Mouse (Mus musculus) limb, embryonic 15.5 days (tissue): ENCODE data around the gene Phf2. TPM values are rescaled to one million over a fixed set of nuclear protein-coding genes. Genes with fewer than 3 reads are reported as not detected.

Experiments
- ATAC-seq: fragments of 200-750 bp; cut with Nextera tagmentation; 2 replicates; pipeline ENCODE4 v1.8.0; 2017; ENCODE audit warnings: low read depth, moderate TSS enrichment; ENCODE audit not compliant: insufficient number of reproducible peaks, low FRiP score, low TSS enrichment
- H3K27ac ChIP-seq: fragments of 300-500 bp; sonication (generic); 2 replicates; pipeline ENCODE4 v1.5.1; 2015; ENCODE audit warnings: moderate library complexity, mild to moderate bottlenecking, inconsistent platforms
- H3K27me3 ChIP-seq: fragments of 300-500 bp; sonication (generic); 2 replicates; pipeline ENCODE4 v1.6.1; 2015; ENCODE audit warnings: inconsistent platforms
- H3K36me3 ChIP-seq: fragments of 300-500 bp; sonication (generic); 2 replicates; pipeline ENCODE4 v1.6.1; 2015; ENCODE audit warnings: inconsistent platforms
- H3K4me1 ChIP-seq: fragments of 300-500 bp; sonication (generic); 2 replicates; pipeline ENCODE4 v1.6.1; 2015; ENCODE audit warnings: inconsistent platforms
- H3K4me2 ChIP-seq: fragments of 300-500 bp; sonication (generic); 2 replicates; pipeline ENCODE4 v1.6.1; 2015; ENCODE audit warnings: mild to moderate bottlenecking, inconsistent platforms
- H3K4me3 ChIP-seq: fragments of 300-500 bp; sonication (generic); 2 replicates; pipeline ENCODE4 v1.5.1; 2015; ENCODE audit warnings: mild to moderate bottlenecking, inconsistent platforms
- H3K9ac ChIP-seq: fragments of 300-500 bp; sonication (generic); 2 replicates; pipeline ENCODE4 v1.6.1; 2015; ENCODE audit warnings: inconsistent platforms
- H3K9me3 ChIP-seq: fragments of 300-500 bp; sonication (generic); 2 replicates; pipeline ENCODE4 v1.6.1; 2016; ENCODE audit warnings: inconsistent platforms
- WGBS: fragments of 180-500 bp; shearing (Covaris S2); methylation state at CpG from one replicate; pipeline ENCODE4 v1.1.7; 2015; 5-methylcytosine and 5-hydroxymethylcytosine counted together
- polyA plus RNA-seq: library from polyadenylated mRNA; unstranded; fragments of >200 nt; fragmentation: Nextera tagmentation; extraction: Ambion mirVana; gene quantifications from 2 replicates; pipeline ENCODE4 v1.2.1, GENCODE M21; 2015

The Phf2 gene
- polyA plus RNA-seq, 1 experiment from 2014 or later: 8.5 TPM

DNA sequence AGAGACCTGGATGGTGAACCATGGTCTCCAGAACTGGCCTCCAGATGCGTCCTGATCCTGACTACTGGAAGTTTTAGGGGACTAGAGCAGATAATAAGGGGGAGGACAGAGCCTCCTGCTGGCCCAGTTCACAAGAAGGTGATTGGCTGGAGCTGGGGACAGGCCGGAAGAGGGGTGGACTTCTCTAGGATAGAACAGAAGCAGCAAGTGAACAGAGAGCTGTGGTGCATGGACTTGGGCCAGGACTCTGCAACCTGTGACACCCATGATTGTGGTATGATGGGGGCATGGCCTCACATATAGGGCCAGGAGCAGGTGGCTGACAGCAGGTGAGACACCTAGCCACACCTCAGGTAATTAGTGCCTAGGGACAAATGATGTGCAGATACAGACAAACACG is 17.0 kb downstream of the Phf2 start:
- no peak for ATAC-seq
- Histone ChIP-seq H3K27me3 (no peaks in the 10 kb centered on the region), H3K36me3 (no peaks in the 10 kb centered on the region; the same call in 1 of the 2 replicates), H3K9me3 (no peaks in the 10 kb centered on the region), H3K4me2 (no peak overlapping the region), H3K9ac (no peak overlapping the region), H3K4me1 (peaks cover 53% of the 10 kb centered on the region), H3K27ac (no peak overlapping the region), H3K4me3 (no peak overlapping the region)
- 49% methylated on average over 3 of the region's 3 CpGs for WGBS

DNA sequence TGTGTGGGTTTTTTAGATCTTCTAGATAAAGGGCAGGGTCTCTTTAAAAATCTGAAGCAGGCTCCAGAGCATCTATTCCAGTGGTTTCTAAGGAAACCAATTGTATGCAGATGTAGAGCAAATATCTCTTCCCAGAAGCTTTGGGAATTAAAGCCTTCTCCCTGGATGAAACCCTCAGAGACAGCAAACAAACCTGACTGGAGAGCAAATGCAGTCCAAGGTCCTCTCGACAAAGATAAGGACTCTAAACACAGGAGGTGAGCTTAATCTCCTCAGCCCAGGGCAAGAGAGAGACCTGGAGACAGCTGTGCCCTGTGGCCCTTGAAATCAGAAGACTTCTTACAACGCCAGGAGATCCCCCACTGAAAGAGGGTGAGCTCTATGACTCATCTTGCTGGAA is 17.4 kb downstream of the Phf2 start:
- Histone ChIP-seq H3K4me3 (no peak overlapping the region), H3K4me2 (no peak overlapping the region), H3K27ac (no peak overlapping the region), H3K27me3 (no peaks in the 10 kb centered on the region), H3K36me3 (no peaks in the 10 kb centered on the region), H3K9me3 (no peaks in the 10 kb centered on the region), H3K9ac (no peak overlapping the region), H3K4me1 (peaks cover 51% of the 10 kb centered on the region)
- no peak for ATAC-seq
- WGBS: 19% methylated on average over 2 of the region's 2 CpGs

DNA sequence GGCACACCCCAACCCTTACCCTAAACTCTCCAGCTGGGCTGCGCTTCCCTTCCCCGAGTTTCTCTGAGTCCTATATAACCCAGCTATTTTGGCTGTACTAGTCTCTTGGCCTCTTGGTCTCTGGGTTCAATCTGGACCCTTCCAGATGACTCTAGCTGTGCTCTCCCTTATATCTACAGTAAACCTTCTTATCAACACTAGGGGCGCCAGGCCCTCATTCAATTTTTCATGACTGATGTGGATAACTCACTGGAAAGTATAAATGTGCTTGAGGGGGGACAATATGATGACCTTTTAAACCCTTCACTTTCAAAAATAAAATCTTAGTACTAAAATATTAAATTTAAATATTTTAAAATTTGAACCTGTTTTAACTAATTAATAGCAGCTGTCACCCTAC is 18.1 kb downstream of the Phf2 start:
- Histone ChIP-seq H3K4me3 (no peak overlapping the region), H3K4me2 (no peak overlapping the region), H3K9ac (no peak overlapping the region), H3K4me1 (peaks cover 49% of the 10 kb centered on the region), H3K36me3 (no peaks in the 10 kb centered on the region), H3K9me3 (no peaks in the 10 kb centered on the region), H3K27ac (no peak overlapping the region), H3K27me3 (no peaks in the 10 kb centered on the region)
- no peak for ATAC-seq
- 52% methylated on average over 3 of the region's 3 CpGs for WGBS

DNA sequence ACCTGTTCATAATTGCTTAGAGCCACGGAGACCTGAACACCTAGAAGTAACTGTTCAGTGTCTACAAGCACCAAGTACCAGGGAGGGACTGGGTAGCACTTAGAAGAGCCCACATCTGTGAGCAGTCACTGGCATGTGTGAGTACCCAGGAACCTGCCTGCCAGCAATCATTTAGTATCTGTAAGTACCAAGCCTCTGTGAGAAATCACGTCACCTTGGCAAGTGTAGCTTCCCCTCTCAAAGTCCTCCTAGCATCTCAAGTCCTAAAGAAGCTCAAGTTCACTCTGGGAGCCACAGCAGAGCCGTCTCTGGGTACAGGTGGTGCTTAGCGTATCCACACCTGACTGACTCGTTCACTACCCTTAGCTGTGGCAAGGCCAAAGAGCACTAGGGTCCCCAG is 19.2 kb downstream of the Phf2 start:
- Histone ChIP-seq H3K4me1 (peaks cover 39% of the 10 kb centered on the region), H3K4me3 (no peak overlapping the region), H3K9me3 (no peaks in the 10 kb centered on the region), H3K4me2 (no peak overlapping the region), H3K27ac (no peak overlapping the region), H3K27me3 (no peaks in the 10 kb centered on the region), H3K9ac (no peak overlapping the region), H3K36me3 (no peaks in the 10 kb centered on the region)
- 83% methylated on average over 5 of the region's 5 CpGs for WGBS
- no peak for ATAC-seq

DNA sequence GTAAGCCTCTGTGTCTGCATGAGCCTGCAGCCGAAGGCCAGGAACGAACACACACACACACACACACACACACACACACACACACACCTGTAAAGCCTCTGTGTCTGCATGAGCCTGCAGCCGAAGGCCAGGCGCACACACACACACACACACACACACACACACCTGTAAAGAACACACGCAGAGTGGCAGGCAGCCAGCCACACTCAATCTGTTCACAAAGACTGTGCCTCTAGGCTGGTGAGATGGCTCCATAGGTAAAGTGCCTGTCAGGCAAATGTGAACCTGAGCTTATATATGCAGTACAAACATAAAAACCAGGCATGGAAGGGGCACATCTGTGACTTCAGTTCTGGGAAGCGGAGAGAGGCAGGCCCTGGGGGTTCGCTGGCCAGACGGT is 20.1 kb downstream of the Phf2 start:
- peaks cover 39% of the 10 kb centered on the region for H3K4me1 ChIP-seq
- no peak for ATAC-seq
- H3K4me3 ChIP-seq: no peak overlapping the region
- no peaks in the 10 kb centered on the region for H3K27me3 ChIP-seq
- no peaks in the 10 kb centered on the region for H3K9me3 ChIP-seq
- H3K36me3 ChIP-seq: no peaks in the 10 kb centered on the region
- no peak overlapping the region for H3K27ac ChIP-seq
- WGBS: 66% methylated on average over 8 of the region's 8 CpGs
- H3K9ac ChIP-seq: no peak overlapping the region
- no peak overlapping the region for H3K4me2 ChIP-seq

DNA sequence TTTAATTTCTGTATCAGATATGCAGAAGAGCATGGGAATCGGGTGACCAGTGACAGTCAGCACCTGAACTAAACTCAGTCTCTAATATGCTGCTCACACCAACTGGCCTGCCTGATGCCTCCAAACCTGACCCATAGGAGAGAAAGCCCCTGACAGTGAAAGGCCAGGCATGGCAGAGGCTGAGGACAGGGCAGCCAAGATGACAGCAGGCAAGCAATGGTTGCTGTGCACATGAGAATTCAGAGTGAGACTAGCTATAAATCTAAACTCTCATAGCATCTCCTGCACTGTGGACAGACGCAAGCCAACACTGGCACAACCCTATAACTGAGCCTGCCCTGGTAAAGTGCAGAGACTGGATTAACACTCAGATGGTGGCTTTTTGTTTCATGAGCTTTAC is 20.6 kb downstream of the Phf2 start:
- Histone ChIP-seq H3K4me3 (no peak overlapping the region), H3K27ac (no peak overlapping the region), H3K9ac (no peak overlapping the region), H3K4me1 (peaks cover 39% of the 10 kb centered on the region), H3K27me3 (no peaks in the 10 kb centered on the region), H3K36me3 (no peaks in the 10 kb centered on the region), H3K4me2 (no peak overlapping the region), H3K9me3 (no peaks in the 10 kb centered on the region)
- ATAC-seq: no peak
- 84% methylated on average over 2 of the region's 2 CpGs for WGBS

DNA sequence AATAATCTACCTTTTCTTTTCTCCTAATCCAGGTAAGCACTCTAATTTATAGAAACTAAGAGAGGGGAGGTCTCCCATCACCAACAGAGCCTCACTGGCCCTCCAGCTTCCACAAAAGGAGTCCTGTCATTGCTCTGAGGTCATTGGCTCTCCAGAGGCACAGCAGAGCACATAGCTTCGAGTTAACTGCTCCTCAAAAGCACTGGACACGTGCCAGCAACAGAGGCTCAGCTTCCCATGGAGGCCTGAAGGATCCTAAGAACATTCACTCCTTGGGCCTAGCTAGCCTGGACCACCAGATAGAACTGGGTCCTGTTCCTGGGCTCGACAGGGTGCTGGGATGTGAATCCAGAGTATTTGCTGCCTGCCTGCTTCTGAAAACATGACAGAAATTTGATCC is 21.8 kb downstream of the Phf2 start:
- 24% methylated on average over 3 of the region's 3 CpGs for WGBS
- no peaks in the 10 kb centered on the region for H3K27me3 ChIP-seq
- no peaks in the 10 kb centered on the region for H3K9me3 ChIP-seq
- no peak overlapping the region for H3K4me3 ChIP-seq
- H3K36me3 ChIP-seq: no peaks in the 10 kb centered on the region
- H3K4me1 ChIP-seq: peaks cover 37% of the 10 kb centered on the region
- no peak overlapping the region for H3K27ac ChIP-seq
- no peak for ATAC-seq
- no peak overlapping the region for H3K4me2 ChIP-seq
- H3K9ac ChIP-seq: no peak overlapping the region

DNA sequence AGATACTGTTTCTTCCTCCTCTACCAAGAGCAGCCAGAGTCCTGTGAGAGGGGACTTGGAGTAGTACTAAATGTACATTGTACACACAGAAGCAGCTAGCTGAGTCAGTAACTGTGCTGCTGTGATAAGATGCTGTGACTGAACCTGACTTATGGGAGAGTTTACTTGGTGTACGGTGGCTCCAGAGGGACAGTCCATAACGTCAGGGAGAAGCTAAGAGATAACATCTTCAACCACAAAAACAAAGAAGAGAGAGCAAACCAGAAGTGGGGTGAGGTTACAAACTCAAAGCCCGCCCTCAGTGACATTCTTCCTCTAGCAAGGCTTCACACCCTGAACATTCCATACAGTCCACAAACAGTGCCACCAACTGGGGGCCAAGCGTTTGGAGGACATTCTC is 25.6 kb downstream of the Phf2 start:
- no peak overlapping the region for H3K27ac ChIP-seq
- ATAC-seq: no peak
- H3K9me3 ChIP-seq: no peaks in the 10 kb centered on the region
- WGBS: 74% methylated on average over 4 of the region's 4 CpGs
- H3K4me3 ChIP-seq: no peak overlapping the region
- H3K9ac ChIP-seq: no peak overlapping the region
- peaks cover 23% of the 10 kb centered on the region for H3K4me1 ChIP-seq
- H3K36me3 ChIP-seq: no peaks in the 10 kb centered on the region
- no peak overlapping the region for H3K4me2 ChIP-seq
- no peaks in the 10 kb centered on the region for H3K27me3 ChIP-seq

DNA sequence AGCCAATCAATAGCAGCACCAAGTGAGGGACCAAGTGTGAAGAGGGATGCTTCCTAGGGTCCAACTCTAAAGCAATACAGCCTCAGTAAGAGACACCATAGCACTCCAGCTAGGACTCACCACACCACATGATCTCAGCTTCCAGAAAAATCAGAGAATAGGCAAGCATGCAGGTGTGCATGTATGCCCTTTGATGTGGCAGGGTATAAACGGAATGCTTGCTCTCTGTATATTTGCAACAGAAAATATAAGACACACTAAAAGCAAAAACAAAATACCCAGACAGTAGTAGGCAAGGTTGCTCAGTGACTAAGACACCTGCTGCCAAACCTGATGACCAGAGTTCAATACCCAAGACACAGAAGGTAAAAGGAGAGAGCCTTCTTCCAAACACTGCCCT is 27.4 kb downstream of the Phf2 start:
- ATAC-seq: no peak
- Histone ChIP-seq H3K4me3 (no peak overlapping the region), H3K27me3 (no peaks in the 10 kb centered on the region), H3K36me3 (no peaks in the 10 kb centered on the region), H3K4me1 (peaks cover 10% of the 10 kb centered on the region; the same call in 1 of the 2 replicates), H3K4me2 (no peak overlapping the region), H3K27ac (no peak overlapping the region), H3K9ac (no peak overlapping the region), H3K9me3 (no peaks in the 10 kb centered on the region)
- 73% methylated on average over 1 of the region's 1 CpGs for WGBS

DNA sequence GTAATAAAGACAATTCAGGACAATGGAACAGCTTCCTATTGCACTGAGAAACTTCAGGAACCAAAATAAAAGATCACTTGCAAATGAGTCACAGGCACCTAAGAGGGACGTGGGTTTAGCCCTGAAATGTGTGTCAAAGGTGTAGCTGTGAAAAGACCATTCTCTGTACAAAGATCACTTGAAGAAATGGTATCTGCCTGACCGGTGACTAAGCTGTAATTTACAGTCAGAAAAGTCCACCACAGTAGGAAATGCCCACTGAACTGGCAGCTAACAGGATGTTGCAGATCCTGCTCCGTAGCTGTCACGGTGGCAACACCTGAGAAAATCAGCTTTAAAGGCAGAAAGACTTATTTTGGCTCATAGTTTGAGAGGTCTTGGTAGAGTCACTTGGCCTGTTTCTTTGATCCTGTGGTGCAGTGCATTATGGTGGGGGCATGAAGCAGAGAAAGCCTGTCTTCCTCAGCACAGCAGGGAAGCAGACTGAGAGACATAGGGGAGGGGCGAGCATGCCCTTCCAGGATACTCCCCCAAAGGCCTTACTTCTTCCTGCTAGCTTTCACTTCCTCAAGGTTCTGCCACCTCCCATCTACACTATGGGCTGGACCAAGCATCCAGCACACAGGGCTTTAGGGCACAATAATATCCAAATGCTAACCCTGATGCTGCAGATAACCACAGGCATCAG is 28.9 kb downstream of the Phf2 start:
- Histone ChIP-seq H3K27me3 (no peaks in the 10 kb centered on the region), H3K27ac (no peak overlapping the region)
- WGBS: 73% methylated on average over 5 of the region's 5 CpGs

DNA sequence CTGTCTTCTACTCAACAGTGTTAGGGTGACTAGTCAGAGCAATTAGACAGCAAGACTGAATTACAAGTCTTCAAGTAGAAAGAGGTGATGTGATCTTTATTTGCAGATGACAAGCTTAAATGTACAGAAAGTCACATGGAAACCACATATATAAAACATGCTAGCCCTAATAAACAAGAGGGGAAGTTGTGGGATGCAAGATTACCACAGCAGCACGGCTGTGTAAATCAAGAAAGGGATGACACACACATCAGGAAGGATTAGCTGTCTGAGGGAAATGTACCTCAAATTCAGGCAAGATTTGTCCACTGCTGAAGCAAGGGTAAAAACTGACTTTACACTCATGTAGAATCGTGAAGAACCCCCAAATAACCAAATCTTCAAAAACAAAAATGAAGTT is 32.6 kb downstream of the Phf2 start:
- ATAC-seq: no peak
- Histone ChIP-seq H3K4me1 (0 out of 2 replicates have a peak, but pooled peaks cover 6% of the 10 kb centered on the region), H3K27ac (no peak overlapping the region), H3K27me3 (no peaks in the 10 kb centered on the region), H3K9ac (no peak overlapping the region), H3K9me3 (no peaks in the 10 kb centered on the region), H3K36me3 (peaks cover 16% of the 10 kb centered on the region), H3K4me3 (no peak overlapping the region), H3K4me2 (no peak overlapping the region)
- WGBS: 79% methylated on average over 2 of the region's 2 CpGs

More for the DNA sequence above, 28.9 kb downstream of the Phf2 start:
- H3K4me3 ChIP-seq: no peak overlapping the region
- no peak overlapping the region for H3K4me2 ChIP-seq
- ATAC-seq: no peak
- 0 out of 2 replicates have a peak, but pooled peaks cover 6% of the 10 kb centered on the region for H3K4me1 ChIP-seq
- H3K9ac ChIP-seq: no peak overlapping the region
- H3K9me3 ChIP-seq: no peaks in the 10 kb centered on the region
- no peaks in the 10 kb centered on the region for H3K36me3 ChIP-seq

DNA sequence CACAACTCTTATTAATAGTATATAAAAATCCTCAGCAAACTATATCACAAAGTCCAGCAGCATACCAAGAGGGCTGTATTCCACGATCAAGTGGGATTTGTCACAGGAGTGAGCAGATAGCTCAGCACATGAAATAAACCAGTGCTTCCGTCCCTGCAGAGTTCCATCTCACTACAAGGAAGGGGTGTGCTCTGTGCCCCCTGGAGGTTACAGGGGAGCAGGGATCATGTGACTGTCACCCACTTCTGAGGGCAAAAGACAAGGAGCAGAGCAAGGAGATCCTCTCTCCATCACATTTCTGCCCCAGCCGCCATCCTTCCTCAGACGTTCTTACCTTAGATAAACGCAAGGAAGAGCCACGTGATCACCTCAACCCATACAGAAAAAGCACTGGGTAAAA is 33.4 kb downstream of the Phf2 start:
- Histone ChIP-seq H3K36me3 (peaks cover 21% of the 10 kb centered on the region), H3K27me3 (no peaks in the 10 kb centered on the region), H3K9ac (no peak overlapping the region), H3K4me1 (0 out of 2 replicates have a peak, but pooled peaks cover 6% of the 10 kb centered on the region), H3K9me3 (no peaks in the 10 kb centered on the region), H3K4me2 (no peak overlapping the region), H3K27ac (no peak overlapping the region), H3K4me3 (no peak overlapping the region)
- no peak for ATAC-seq
- 78% methylated on average over 6 of the region's 6 CpGs for WGBS
